Mouse (Mus musculus) cerebellum, adult 2 months (tissue): ENCODE results near the gene Rnf214. TPM values are rescaled to one million over a fixed set of nuclear protein-coding genes. Genes with fewer than 3 reads are reported as not detected.
"Not testable (repeated sequence)": the region's sequence is repeated elsewhere in the genome, so short reads cannot be mapped to it uniquely, and the experiment has no call there.

Experiments used
- DNase-seq, 2 experiments: peaks; one replicate each; pipeline ENCODE4 v3.0.0; 2021
- H3K27ac ChIP-seq: fragments of 200-500 bp; 2 replicates; pipeline ENCODE4 v1.5.1; 2012; ENCODE audit warnings: low read length, control low read depth, inconsistent platforms; ENCODE audit not compliant: insufficient read depth
- H3K27me3 ChIP-seq: fragments of 200-500 bp; 2 replicates; pipeline ENCODE4 v1.6.1; 2012; ENCODE audit warnings: inconsistent platforms, mild to moderate bottlenecking, low read length, moderate library complexity; ENCODE audit not compliant: control insufficient read depth, insufficient read depth
- H3K4me1 ChIP-seq: fragments of 200-500 bp; 2 replicates; pipeline ENCODE4 v1.6.1; 2011; ENCODE audit warnings: low read length; ENCODE audit not compliant: control insufficient read depth, insufficient read depth
- H3K4me3 ChIP-seq: fragments of 200-500 bp; replicated peaks from 2 replicates; pipeline ENCODE3; 2011; ENCODE audit warnings: mild to moderate bottlenecking, low read depth, low read length, control low read depth; ENCODE audit not compliant: insufficient read depth
- CTCF ChIP-seq: fragments of 200-500 bp; IDR thresholded peaks from 2 replicates; pipeline ENCODE4 v1.5.1; 2011; ENCODE audit warnings: low read depth, mild to moderate bottlenecking, control low read depth, low read length, moderate library complexity, borderline replicate concordance; ENCODE audit not compliant: insufficient read depth
- POLR2A ChIP-seq: fragments of 200-500 bp; IDR thresholded peaks from 2 replicates; pipeline ENCODE4 v1.6.1; 2011; ENCODE audit warnings: low read length, control low read depth, borderline replicate concordance; ENCODE audit not compliant: insufficient read depth
- WGBS: fragments of 180-500 bp; shearing (Covaris S2); methylation state at CpG from one replicate; pipeline ENCODE4 v1.1.7; 2018; 5-methylcytosine and 5-hydroxymethylcytosine counted together
- polyA plus RNA-seq: library from polyadenylated mRNA; depleted of rRNA; stranded (reverse); fragments of >200 nt; gene quantifications from 2 replicates; pipeline ENCODE4 v1.2.3, GENCODE M21; 2012

The Rnf214 gene
- polyA plus RNA-seq, 1 experiment = 45.8 TPM

DNA sequence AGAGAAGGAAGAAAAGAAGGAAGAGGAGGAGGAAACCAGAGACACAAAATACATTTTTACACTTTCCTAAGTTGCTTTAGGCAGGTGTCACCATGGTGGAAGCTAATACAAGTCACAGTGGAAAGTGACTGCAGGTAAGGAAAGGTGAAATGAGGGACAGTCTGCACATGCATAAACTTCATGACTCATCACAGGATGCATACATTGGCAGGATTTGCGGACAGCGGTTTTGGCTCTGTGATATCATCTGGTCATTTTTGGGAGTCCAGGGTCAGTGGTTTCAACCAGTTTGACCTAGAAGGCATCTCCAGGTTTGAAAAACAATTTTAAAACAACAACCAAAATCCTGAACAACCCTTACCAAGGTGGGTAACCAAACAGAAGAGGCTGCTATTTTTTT lies 54.9 kb downstream of the Rnf214 start:
- no peak for DNase-seq
- H3K4me3 ChIP-seq = no peak overlapping the region
- peaks cover 25% of the 10 kb centered on the region for H3K4me1 ChIP-seq
- H3K27me3 ChIP-seq = no peaks in the 10 kb centered on the region
- WGBS = 90% methylated on average over 2 of the region's 2 CpGs
- no peak for TF ChIP-seq POLR2A
- no peak for TF ChIP-seq CTCF
- no peak overlapping the region for H3K27ac ChIP-seq

DNA sequence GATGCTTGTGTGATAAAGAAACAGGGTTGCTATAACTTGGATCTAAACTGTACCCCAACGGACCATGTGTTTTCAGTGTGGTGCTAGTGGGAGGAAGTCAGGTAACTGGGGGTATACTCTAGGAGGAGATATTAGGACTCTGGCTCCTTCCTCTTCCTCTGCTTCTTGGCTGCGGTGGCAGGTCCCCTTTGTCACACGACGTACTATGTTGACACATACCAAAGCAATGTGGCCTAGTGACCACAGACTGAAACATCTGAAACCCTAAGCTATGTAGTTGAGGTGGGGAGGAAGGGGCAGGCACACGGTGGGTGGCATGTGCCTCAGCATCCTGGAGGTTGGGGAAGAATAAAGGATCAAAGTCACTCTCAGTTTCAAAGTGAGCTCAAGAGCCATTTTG lies 55.4 kb downstream of the Rnf214 start:
- H3K27ac ChIP-seq = no peak overlapping the region
- 68% methylated on average over 5 of the region's 5 CpGs for whole genome bisulfite sequencing
- no peak overlapping the region for H3K4me3 ChIP-seq
- no peaks in the 10 kb centered on the region for H3K27me3 ChIP-seq
- TF ChIP-seq CTCF (no peak), POLR2A (no peak)
- no peak for DNase-seq
- peaks cover 28% of the 10 kb centered on the region for H3K4me1 ChIP-seq

DNA sequence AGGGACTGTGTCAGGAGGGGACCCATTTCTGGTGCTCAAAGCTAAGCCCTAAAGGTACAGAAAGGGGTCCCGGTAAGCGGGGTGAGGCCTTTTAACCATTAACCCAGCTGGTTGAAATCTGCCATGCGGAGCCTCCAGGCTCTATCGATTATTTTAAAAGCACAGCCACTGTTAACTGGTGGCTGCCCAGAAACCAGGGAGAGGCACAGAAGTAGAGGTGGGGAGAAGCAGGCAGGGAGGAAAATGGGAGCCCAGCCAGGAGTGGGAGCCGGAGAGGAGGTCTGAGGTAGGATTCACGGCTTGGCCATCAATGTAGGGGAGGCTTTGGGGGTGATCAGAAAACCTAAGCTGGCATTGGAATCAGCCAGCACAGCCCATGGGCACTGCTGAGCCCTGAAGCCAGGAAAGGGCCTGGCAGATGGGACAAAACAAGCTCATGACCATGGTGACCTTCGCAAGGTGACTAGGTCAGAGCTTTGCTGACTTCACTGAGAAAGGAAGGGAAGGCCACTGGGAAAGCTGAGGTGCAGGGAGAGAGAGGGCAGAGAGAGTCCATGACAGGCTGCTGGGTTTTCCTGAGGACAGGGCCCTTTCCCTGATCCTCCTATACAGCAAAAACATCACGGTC lies 56.1 kb downstream of the Rnf214 start:
- peaks cover 28% of the 10 kb centered on the region for H3K4me1 ChIP-seq
- TF ChIP-seq CTCF (no peak), POLR2A (no peak)
- H3K27ac ChIP-seq = peak overlapping the region; percentile 50; the same call in 1 of the 2 replicates
- H3K27me3 ChIP-seq = no peaks in the 10 kb centered on the region
- WGBS = 59% methylated on average over 8 of the region's 8 CpGs
- H3K4me3 ChIP-seq = no peak overlapping the region
- no peak for DNase-seq

DNA sequence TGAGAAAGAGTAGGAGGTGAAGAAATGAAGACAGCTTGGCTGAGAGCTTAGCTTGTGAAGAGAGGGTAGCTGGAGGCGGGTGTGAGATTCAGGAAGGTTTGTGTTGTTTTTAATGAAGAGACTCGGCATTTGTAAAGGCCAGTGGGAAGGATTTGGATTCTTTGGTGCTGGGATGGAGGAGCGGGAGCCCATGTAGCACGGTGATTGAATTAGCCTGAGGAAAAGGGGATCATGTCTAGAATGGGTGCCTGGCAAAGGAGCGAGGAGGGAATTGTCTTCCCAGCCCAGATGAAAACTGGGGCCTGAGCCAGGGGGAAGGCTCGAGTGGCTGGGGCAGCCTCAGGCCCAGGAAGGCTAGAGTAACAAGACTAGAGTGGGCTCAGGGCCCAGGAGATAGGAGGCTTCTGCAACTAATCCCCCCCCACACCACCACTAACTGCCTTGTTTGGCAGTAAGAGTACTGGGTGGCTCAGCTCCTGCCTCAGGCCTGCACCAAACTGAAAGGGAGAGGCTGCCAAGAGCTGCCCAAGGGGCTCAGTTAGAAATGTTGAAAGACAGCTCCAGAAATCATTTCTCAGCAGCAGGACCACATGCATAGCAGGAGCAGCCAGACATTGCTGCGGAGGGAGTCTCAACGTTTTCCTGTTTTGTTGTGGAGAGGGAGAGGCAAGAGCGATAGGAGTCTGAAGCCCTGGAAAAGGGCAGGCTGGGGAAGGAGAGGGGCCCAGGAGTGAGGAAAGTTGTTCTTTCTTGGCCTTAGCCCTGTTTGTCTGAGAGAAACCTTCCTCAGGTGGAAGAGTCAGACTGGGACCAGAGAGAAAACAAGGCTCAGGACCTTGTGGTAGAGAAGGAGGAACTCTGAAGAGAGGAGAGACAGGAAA lies 56.9 kb downstream of the Rnf214 start:
- Histone ChIP-seq H3K27me3 (no peaks in the 10 kb centered on the region), H3K27ac (0 out of 2 replicates have a peak overlapping the region, but pooled peaks have one; percentile 0), H3K4me3 (no peak overlapping the region), H3K4me1 (peaks cover 30% of the 10 kb centered on the region)
- WGBS = 32% methylated on average over 9 of the region's 9 CpGs
- DNase-seq = no peak
- TF ChIP-seq CTCF (no peak), POLR2A (no peak)

GRCm38 (mm10) chr9:45846891-45847460 lies 59.7 kb downstream of the Rnf214 start:
- 85% methylated on average over 5 of the region's 5 CpGs for WGBS
- DNase-seq = no peak
- H3K4me3 ChIP-seq = no peak overlapping the region
- H3K27ac ChIP-seq = no peak overlapping the region
- TF ChIP-seq CTCF (no peak), POLR2A (no peak)
- H3K4me1 ChIP-seq = peaks cover 35% of the 10 kb centered on the region
- no peaks in the 10 kb centered on the region for H3K27me3 ChIP-seq

GRCm38 (mm10) chr9:45846176-45846575 lies 60.5 kb downstream of the Rnf214 start:
- not testable (repeated sequence) for H3K27me3 ChIP-seq, H3K4me3 ChIP-seq, H3K27ac ChIP-seq, DNase-seq
- 74% methylated on average over 2 of the region's 2 CpGs for WGBS
- H3K4me1 ChIP-seq = peaks cover 37% of the 10 kb centered on the region

DNA sequence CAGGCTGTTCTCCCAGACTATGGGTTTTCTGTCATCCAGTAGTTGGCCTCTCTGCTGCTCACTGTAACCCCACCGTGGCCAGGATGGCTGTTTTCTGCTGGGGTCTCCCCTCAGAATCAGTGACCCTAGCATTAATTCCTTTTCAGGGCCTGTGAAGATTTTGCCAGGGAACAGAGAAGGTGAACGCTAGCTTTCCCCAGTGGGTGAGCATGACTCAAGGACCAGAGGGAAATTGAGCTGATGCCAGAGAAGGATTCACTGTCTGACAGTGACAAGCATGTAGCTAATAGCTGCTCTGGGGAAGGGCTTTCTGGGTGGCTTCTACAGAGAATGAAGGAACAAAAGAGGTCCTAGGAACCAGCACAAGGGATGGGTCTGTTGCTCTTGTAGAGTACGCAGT lies 61.2 kb downstream of the Rnf214 start:
- peaks cover 35% of the 10 kb centered on the region for H3K4me1 ChIP-seq
- no peaks in the 10 kb centered on the region for H3K27me3 ChIP-seq
- WGBS = 47% methylated on average over 3 of the region's 3 CpGs
- no peak overlapping the region for H3K27ac ChIP-seq
- peak in 1 of 2 experiments; percentile 52 for DNase-seq
- no peak overlapping the region for H3K4me3 ChIP-seq
- TF ChIP-seq POLR2A (no peak), CTCF (no peak)

DNA sequence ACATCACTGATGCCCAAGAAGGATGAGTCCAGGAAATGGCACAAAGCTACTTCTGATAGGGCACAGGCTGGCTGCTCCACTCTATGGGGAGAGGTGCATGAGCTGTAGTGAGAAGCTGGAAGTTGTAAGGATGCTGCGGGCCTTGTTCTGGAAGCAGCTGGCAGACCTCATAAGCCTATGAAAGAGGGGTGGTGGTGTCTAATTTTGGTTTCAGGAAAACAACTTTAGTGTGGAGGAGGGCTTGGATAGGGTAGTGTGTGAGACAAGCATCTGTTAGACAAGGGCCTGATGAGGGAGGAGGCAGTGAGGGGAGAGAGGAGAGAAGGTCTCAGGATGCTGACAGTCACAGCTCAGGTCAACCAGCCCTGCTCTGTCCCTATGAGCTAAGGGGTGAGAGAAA lies 62.9 kb downstream of the Rnf214 start:
- WGBS = 94% methylated on average over 1 of the region's 1 CpGs

More for the DNA sequence above, 62.9 kb downstream of the Rnf214 start:
- Histone ChIP-seq H3K4me1 (peaks cover 32% of the 10 kb centered on the region), H3K4me3 (no peak overlapping the region), H3K27ac (no peak overlapping the region), H3K27me3 (no peaks in the 10 kb centered on the region)
- no peak for TF ChIP-seq POLR2A
- no peak for TF ChIP-seq CTCF
- DNase-seq = no peak
